Mouse (Mus musculus) E14TG2a.4 (cell line): ENCODE measurements around the gene Cstad.

ENCODE experiments used
- CTCF ChIP-seq: conservative IDR thresholded peaks from 2 replicates; pipeline ENCODE4 v1.5.1; 2014; ENCODE audit warnings: low read length
- POU5F1 ChIP-seq: IDR thresholded peaks from 2 replicates; pipeline ENCODE4 v1.6.1; 2014; ENCODE audit warnings: low read length, borderline replicate concordance

DNA sequence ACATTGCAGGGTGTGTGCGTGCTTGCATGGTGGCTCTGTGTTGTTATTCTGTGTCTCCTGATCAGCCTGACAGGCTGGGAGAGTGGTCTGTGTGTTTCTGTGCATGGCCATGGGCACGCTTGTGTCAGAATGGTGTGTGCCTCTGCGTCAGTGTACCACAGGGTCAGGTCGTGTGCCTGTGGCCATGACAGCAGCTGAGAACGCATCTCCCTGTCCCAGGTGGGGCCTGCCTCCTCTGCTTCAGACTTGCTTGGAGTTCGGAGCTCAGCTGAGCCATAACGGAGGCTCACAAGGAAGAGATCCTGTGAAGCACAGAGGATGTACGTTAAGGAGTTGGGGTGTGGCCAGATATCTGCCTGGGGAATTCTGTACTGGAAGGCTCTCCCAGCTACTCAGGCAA lies 13.1 kb downstream of the Cstad start:
- TF ChIP-seq CTCF (no peak), POU5F1 (no peak)
